Mouse (Mus musculus): ENCODE measurements around the gene Nxpe3. TPM values are rescaled to one million over a fixed set of nuclear protein-coding genes. Genes with fewer than 3 reads are reported as not detected.

Gene Nxpe3
- polyA plus RNA-seq, 1 experiment from 2014 or later = 1.5 TPM

DNA sequence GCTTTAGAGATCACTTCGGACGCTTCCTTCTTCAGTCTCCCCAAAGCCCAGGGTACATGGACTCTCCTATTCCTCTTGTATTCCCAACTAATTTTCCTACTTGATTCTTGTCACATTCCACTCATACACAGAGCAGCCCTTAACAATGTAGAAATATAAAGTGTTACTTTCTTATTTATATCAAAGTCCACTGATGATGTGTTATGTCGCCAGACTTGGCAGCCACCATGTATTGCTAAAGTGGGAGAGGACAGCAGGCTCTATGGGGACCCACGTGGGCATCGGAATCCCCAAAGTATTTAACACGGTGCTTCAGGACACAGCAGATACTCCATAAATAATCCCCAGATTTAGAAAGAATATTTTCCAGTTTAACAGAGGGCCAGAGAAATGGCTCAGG, 80.4 kb downstream of the Nxpe3 start:
- 93% methylated on average over 6 of the region's 6 CpGs for WGBS
- Histone ChIP-seq H3K9ac (no peak overlapping the region), H3K4me3 (no peak overlapping the region), H3K4me2 (no peak overlapping the region), H3K4me1 (0 out of 2 replicates have a peak, but pooled peaks cover 4% of the 10 kb centered on the region), H3K36me3 (replicated peaks) (peaks cover 12% of the 10 kb centered on the region), H3K9me3 (no peaks in the 10 kb centered on the region), H3K27ac (no peak overlapping the region), H3K27me3 (replicated peaks) (no peaks in the 10 kb centered on the region)
- ATAC-seq (replicated peaks) = no peak

DNA sequence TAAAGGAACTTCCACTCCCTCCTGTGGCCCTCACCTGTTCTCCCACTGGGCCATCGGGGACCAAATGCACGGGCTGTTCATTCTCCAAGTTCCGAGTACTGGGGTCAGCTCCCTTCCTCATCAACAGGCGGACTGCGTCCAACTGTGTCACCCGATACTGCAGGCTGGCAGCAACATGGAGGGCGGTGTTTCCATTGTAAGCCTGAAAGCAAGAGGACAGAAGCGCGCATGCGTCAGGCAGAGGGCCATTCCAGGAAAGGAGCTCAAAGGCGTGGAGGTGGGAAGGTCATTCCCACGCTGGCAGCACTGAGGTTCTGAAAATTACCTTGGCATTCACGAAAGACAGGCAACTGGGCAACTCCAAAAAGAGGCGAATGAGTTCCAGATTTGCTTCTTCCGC, 81.2 kb downstream of the Nxpe3 start:
- no peaks in the 10 kb centered on the region for H3K27me3 ChIP-seq (replicated peaks)
- 85% methylated on average over 15 of the region's 15 CpGs for WGBS
- ATAC-seq (replicated peaks) = no peak
- no peak overlapping the region for H3K9ac ChIP-seq
- no peak overlapping the region for H3K27ac ChIP-seq
- no peaks in the 10 kb centered on the region for H3K4me1 ChIP-seq
- peaks cover 12% of the 10 kb centered on the region for H3K36me3 ChIP-seq (replicated peaks)
- no peaks in the 10 kb centered on the region for H3K9me3 ChIP-seq
- H3K4me3 ChIP-seq = no peak overlapping the region
- no peak overlapping the region for H3K4me2 ChIP-seq

DNA sequence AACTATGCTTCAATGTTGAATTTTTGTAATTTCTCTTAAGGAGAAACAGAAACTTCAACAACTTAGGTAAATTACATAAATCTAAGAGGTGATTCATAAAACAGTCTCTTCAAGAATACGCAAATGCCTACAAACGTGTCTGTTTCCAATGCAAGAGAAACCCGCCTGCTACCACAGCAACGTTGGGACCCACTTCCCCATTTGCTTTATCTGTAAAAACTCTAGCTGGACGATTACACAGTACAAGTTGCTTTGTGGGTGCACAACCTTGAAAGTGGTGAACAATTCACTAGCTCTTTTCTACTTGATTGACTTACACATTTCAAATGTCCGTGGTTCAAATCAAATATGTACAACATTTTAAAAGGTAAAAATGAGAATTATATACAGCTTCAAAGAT, 83.3 kb downstream of the Nxpe3 start:
- Histone ChIP-seq H3K4me1 (no peaks in the 10 kb centered on the region), H3K9me3 (no peaks in the 10 kb centered on the region), H3K4me3 (no peak overlapping the region), H3K27me3 (replicated peaks) (no peaks in the 10 kb centered on the region), H3K27ac (no peak overlapping the region), H3K36me3 (replicated peaks) (peaks cover 12% of the 10 kb centered on the region), H3K9ac (no peak overlapping the region), H3K4me2 (no peak overlapping the region)
- ATAC-seq (replicated peaks) = no peak
- 94% methylated on average over 6 of the region's 6 CpGs for WGBS

DNA sequence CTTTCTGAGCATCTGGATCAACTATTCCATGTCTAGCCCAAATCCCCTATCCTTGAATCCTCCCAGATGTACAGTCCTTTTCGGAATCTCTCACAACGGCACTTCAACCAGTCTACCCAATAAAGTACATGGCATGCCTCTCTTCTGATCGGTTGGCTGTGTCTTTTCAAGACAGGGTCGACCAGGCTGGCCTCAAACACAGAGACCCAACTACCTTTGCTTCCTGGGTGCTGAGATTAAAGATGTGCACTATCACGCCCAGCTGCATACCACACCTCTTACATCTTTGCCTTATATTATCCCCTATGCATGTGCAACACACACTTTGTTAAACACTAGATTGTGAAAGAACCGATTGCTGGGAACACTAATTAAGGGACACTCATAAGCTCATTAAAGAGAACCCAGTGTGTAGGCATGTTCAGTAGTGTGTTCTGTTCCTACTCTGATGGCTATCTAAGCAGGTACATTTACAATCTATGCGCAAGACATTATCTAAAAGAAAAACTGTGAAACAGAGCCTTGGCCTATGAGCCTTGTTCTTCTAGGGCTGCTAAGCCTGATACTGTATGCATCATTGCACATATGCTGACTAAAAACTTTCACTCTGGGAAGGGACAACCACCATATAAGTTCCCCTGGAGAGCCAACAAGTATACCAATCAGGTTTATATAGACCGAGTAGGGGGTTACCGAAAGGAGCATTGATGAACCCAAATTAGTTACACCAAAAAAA, 85.1 kb downstream of the Nxpe3 start:
- H3K9me3 ChIP-seq = no peaks in the 10 kb centered on the region

DNA sequence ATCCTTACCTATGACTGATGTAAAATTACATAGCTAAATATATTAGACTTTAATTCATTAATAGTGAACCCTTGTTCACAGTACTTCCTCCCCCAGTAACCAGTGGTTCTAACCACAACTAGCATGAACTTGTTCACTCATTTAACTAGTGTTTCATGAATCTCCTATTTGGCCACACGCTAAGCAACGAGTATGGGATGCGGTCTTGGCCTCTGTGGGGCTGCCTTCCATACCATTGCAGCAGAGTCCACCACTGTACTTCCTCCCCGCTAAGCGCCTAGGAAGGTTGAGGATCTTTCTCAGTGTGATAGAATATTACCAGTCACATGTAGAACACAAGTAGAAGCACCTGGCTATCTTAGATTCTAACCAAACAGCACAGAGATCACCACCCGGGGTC, 85.7 kb downstream of the Nxpe3 start:
- no peak for ATAC-seq (replicated peaks)
- H3K4me2 ChIP-seq = no peak overlapping the region
- 94% methylated on average over 6 of the region's 6 CpGs for WGBS

More for the DNA sequence above, 85.1 kb downstream of the Nxpe3 start:
- Histone ChIP-seq H3K36me3 (replicated peaks) (no peaks in the 10 kb centered on the region), H3K4me3 (no peak overlapping the region), H3K9ac (no peak overlapping the region), H3K27ac (no peak overlapping the region), H3K4me1 (no peaks in the 10 kb centered on the region), H3K4me2 (no peak overlapping the region), H3K27me3 (replicated peaks) (no peaks in the 10 kb centered on the region)
- ATAC-seq (replicated peaks) = no peak
- 95% methylated on average over 9 of the region's 9 CpGs for WGBS

DNA sequence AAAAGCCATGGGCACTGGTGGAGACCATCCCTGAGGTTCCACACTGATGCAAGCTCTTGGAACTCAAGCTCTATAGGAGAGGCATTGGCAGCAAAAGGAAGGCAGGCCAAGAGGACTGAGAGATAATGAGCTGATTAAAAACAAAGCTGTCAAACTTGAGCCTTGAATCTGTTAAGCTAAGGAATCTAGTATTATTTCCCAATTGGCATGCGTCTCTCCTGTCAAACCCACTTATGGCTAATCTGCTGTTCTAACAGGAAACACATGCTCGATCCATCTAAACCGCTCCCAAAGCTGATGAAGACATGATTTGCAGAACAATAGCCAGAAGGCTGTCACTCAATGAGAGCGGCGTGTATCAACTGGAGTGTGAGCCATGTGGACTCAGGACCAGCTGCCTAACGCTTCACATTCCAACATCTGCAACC, 87.6 kb downstream of the Nxpe3 start:
- H3K4me2 ChIP-seq = no peak overlapping the region
- H3K27ac ChIP-seq = no peak overlapping the region
- H3K9ac ChIP-seq = no peak overlapping the region
- WGBS = 37% methylated on average over 6 of the region's 6 CpGs
- H3K9me3 ChIP-seq = no peaks in the 10 kb centered on the region
- no peak for ATAC-seq (replicated peaks)
- no peak overlapping the region for H3K4me3 ChIP-seq
- H3K4me1 ChIP-seq = no peaks in the 10 kb centered on the region
- no peaks in the 10 kb centered on the region for H3K27me3 ChIP-seq (replicated peaks)
- H3K36me3 ChIP-seq (replicated peaks) = no peaks in the 10 kb centered on the region

More for the DNA sequence above, 85.7 kb downstream of the Nxpe3 start:
- no peak overlapping the region for H3K27ac ChIP-seq
- no peaks in the 10 kb centered on the region for H3K9me3 ChIP-seq
- H3K27me3 ChIP-seq (replicated peaks) = no peaks in the 10 kb centered on the region
- H3K4me3 ChIP-seq = no peak overlapping the region
- no peaks in the 10 kb centered on the region for H3K4me1 ChIP-seq
- no peak overlapping the region for H3K9ac ChIP-seq
- no peaks in the 10 kb centered on the region for H3K36me3 ChIP-seq (replicated peaks)

DNA sequence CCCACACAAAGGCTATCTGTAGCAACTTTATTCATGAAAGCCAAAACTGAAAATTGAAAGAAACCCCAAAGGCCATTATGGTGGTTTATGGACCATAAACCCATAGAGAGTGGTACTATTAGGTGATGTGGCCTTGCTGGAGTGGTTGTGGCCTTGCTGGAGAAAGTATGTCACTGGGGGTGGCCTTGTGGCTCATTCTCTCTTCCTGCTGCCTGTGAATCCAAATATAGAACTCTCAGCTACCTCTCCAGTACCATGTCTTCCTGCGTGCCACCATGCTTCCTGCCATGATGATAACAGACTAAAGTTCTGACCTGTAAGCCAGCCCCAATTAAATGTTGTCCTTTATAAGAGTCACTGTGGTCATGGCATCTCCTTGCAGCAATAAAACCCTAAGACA, 90.3 kb downstream of the Nxpe3 start:
- no peaks in the 10 kb centered on the region for H3K27me3 ChIP-seq (replicated peaks)
- ATAC-seq (replicated peaks) = no peak
- no peak overlapping the region for H3K4me3 ChIP-seq
- H3K27ac ChIP-seq = no peak overlapping the region
- no peak overlapping the region for H3K9ac ChIP-seq
- 91% methylated on average over 1 of the region's 1 CpGs for WGBS
- H3K36me3 ChIP-seq (replicated peaks) = no peaks in the 10 kb centered on the region
- H3K4me2 ChIP-seq = no peak overlapping the region
- H3K4me1 ChIP-seq = no peaks in the 10 kb centered on the region
- H3K9me3 ChIP-seq = no peaks in the 10 kb centered on the region

DNA sequence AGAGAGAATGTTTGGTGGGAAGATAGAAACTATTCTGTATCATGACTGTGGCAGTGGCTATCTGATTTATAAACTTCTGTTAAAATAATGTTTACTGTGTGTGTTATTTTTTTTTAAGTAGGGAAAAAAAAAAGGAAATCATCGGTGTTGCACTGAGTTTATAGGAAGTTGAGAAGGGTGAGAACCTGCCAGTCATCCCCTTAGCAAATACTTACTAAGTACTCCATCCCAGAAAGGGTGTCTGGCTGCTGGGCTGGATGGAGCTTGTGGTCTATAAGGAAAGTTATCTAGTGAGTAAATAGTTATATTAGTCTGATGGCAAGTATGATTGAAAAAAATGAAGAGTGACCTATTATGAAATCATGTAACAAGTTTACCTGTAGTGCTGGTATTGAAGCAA, 93.5 kb downstream of the Nxpe3 start:
- H3K36me3 ChIP-seq (replicated peaks) = no peaks in the 10 kb centered on the region
- no peak overlapping the region for H3K4me2 ChIP-seq
- H3K4me3 ChIP-seq = no peak overlapping the region
- 80% methylated on average over 1 of the region's 1 CpGs for WGBS
- H3K27ac ChIP-seq = no peak overlapping the region
- no peaks in the 10 kb centered on the region for H3K4me1 ChIP-seq
- no peak for ATAC-seq (replicated peaks)
- no peaks in the 10 kb centered on the region for H3K27me3 ChIP-seq (replicated peaks)
- H3K9me3 ChIP-seq = no peaks in the 10 kb centered on the region
- no peak overlapping the region for H3K9ac ChIP-seq

DNA sequence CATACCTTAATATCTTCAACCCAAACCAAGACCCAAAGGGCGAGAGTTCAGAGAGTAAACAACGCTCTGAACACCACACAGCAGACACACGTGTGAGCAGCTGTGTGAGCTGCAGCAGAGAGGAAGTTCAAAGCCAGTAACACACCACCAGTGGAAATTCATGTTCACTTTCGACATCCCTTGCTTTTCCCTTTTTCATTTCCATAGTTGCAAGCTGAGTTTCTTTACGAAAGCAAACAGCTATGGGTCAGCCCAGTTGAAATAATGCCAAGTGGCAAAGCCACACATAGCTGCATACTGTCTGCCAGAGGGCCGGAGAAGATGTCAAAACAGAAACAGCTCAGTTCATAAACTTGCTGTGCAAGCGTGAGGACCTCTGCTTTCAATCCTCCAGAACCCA, 96.2 kb downstream of the Nxpe3 start:
- Histone ChIP-seq H3K9ac (no peak overlapping the region), H3K9me3 (no peaks in the 10 kb centered on the region), H3K27ac (no peak overlapping the region), H3K4me2 (no peak overlapping the region), H3K4me1 (no peaks in the 10 kb centered on the region), H3K36me3 (replicated peaks) (no peaks in the 10 kb centered on the region), H3K27me3 (replicated peaks) (no peaks in the 10 kb centered on the region), H3K4me3 (no peak overlapping the region)
- WGBS = 90% methylated on average over 7 of the region's 7 CpGs
- ATAC-seq (replicated peaks) = no peak

DNA sequence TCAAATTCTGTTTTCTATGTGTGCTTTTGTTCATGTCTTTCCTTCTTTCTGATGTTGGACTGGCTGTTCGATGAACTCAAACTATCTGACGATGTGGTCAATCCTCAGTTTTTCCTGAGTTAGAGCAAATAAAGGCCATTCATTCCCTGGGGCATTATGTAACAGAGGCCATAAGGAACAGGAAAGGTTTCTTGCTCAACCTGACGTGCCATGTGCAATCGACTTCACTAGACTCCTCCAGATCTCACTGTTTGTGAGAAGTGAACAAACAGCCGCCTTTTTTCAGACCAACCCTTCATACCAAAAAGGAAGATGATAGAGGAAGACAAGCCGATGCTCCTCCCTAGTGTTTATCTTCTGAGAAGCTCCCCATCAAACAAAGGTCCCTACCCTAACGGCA, 104.8 kb downstream of the Nxpe3 start:
- WGBS = 94% methylated on average over 7 of the region's 7 CpGs
- no peak overlapping the region for H3K27ac ChIP-seq
- H3K9me3 ChIP-seq = no peaks in the 10 kb centered on the region
- H3K36me3 ChIP-seq (replicated peaks) = no peaks in the 10 kb centered on the region
- H3K4me3 ChIP-seq = no peak overlapping the region
- no peak overlapping the region for H3K4me2 ChIP-seq
- ATAC-seq (replicated peaks) = no peak
- H3K4me1 ChIP-seq = no peaks in the 10 kb centered on the region
- H3K9ac ChIP-seq = no peak overlapping the region
- H3K27me3 ChIP-seq (replicated peaks) = no peaks in the 10 kb centered on the region

Other genes with a start within 250 kb of the Nxpe3 start
- gene Nfkbiz, start 56.4 kb downstream of the Nxpe3 start, polyA plus RNA-seq (2015; fragmentation: Nextera tagmentation; extraction: Ambion mirVana) = 0.96 and 1.3 TPM in 2 replicates
- 14.3 and 14.5 TPM in 2 replicates for gene Cep97, start 39.6 kb upstream of the Nxpe3 start, polyA plus RNA-seq (2015; fragmentation: Nextera tagmentation; extraction: Ambion mirVana)
- 415 and 447 TPM in 2 replicates for gene Rpl24, start 71.0 kb upstream of the Nxpe3 start, polyA plus RNA-seq (2015; fragmentation: Nextera tagmentation; extraction: Ambion mirVana)
- 22.8 and 24.8 TPM in 2 replicates for gene Zbtb11, start 78.6 kb upstream of the Nxpe3 start, polyA plus RNA-seq (2015; fragmentation: Nextera tagmentation; extraction: Ambion mirVana)
- gene Pcnp, start 134.5 kb upstream of the Nxpe3 start, polyA plus RNA-seq (2015; fragmentation: Nextera tagmentation; extraction: Ambion mirVana) = 192 and 204 TPM in 2 replicates
- gene Trmt10c, start 142.5 kb upstream of the Nxpe3 start, polyA plus RNA-seq (2015; fragmentation: Nextera tagmentation; extraction: Ambion mirVana) = 17.5 and 18.2 TPM in 2 replicates
- gene Senp7, start 153.1 kb upstream of the Nxpe3 start, polyA plus RNA-seq (2015; fragmentation: Nextera tagmentation; extraction: Ambion mirVana) = 59.0 and 59.3 TPM in 2 replicates

All from midbrain, embryonic 15.5 days (tissue).